Mouse (Mus musculus) thymus, postnatal 14 days (tissue): ENCODE results near the gene Sec61a1.

Experiments
- DNase-seq: peaks from one replicate; pipeline ENCODE4 v3.0.0; 2021

Sec61a1 gene

DNA sequence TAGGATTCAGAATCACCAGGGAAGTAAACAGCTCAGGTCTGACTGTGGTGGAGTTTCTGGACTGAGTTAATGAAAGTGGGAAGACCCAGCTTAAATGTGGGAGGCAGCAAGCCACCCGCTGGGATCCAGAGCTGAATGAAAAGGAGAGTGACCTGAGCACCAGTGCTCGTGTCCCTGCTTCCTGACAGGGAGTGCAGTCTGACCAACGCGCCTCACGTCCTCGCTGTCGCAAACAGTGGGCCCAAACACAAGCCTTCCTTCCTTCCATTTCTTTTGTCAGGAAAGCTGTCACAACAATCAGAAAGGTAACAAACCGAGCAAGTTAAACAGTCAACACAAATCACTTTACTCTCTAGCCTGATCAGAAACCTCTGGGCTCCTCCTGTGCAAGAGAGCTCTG, 2.7 kb downstream of the Sec61a1 start:
- no peak for DNase-seq

DNA sequence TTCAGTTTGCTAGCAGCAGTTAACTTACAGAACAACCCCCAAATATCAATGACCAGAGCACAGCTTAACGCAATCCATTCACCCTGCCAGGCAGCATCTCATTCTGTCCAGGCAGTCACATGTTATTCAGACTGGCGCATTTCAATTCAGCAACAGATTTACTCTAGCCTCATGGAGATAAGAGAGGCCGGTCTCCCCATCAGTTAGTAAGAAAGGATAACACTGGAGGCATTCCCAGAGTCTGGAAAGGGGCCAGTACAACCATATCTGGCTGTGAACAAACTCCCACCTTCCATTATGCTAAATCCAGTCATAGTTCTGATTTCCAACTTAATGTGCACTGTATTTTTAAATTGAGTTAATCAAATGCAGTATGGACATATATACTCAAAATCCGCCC, 4.2 kb downstream of the Sec61a1 start:
- DNase-seq = no peak

DNA sequence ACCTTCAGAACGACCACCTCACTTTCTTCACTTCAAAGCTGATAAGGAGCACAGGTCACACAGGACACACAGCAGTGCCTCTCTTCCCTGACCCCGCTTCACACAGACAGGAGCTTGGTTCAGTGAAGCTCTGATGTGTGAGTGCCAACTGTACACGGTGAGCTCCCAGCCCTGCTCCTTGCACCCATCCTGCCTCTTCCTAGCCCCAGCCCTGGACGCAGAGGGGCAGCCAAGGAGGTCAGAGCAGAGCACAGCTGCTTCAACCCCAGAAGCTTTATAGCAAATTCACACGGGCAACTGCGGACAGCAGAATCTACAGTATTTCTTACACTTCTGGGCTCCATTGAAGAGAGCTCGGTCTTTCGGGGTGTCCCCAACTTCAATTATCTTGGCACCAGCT, 4.7 kb downstream of the Sec61a1 start:
- DNase-seq = no peak

DNA sequence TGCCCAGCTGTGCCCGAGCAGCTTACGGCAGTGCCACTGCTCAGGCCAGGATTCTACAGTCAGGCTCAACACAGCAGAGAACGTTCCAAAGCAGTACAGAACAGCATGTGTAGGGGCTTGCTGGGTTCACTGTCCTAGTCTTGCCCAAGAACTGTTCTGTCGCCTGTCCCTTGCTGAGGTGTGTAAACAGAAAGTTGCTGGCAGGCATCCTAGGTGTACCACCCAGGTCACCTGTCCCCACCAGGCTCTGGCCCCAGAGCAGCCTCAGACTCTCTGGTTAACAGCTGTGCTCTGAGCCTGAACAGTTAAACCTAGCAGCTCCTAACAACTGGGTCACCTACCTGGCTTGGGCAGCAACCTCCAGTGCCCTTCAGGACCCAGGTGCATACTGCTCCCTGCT, 15.7 kb downstream of the Sec61a1 start:
- no peak for DNase-seq

- no peak for DNase-seq
Measured at GRCm38 (mm10) chr6:88502030-88502970, 16.4 kb downstream of the Sec61a1 start.

- DNase-seq = no peak
Measured at GRCm38 (mm10) chr6:88500405-88500767, 18.3 kb downstream of the Sec61a1 start.

DNA sequence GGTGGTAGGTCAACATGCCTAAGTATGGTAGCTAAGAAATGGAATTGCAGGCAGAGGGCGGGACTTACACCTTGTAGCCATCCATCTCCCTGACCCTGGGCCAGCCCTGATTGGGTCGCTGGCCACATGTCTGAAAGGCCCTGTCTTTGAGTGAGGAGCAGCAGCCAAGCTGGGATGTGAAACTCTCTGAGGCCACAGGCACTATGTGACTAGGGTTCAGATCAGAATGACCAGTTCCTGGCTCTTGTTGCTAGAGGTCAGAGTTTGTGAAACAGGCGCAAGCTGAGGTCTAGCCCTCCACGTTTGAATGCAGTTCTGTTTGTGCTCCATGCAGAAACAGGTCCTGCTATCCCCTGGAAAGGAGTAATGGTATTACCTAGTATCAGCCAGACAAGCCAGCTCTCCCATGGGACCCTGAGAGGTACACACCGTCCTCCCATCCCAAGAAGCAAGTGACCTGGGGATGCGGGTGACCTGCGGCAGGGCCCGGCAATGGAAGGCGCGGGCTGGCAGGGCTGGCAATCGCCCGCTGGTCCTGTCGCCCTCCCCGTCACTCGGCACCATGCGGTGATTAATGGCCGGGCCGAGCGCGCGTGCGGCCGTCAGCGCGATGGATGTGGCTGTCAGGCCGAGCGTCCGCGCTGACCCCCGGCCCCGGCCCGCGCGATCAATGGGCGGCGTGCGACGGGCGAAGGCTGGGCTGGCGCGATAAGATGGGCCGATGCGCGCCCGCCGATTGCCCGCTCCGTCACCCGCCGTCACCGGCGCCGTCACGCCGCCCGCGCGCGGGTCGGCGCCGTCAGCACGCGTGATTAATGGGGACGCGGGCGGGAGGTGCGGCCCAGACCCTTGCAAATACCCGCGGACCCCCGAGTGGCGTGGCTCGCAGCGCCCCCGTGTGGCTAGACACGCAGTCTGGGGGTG, 19.0 kb downstream of the Sec61a1 start:
- peak; percentile 59 for DNase-seq

- DNase-seq = no peak
Measured at GRCm38 (mm10) chr6:88493712-88494111, 25.0 kb downstream of the Sec61a1 start.

GRCm38 (mm10) chr6:88490629-88491354, 27.9 kb downstream of the Sec61a1 start:
- DNase-seq = no peak

DNA sequence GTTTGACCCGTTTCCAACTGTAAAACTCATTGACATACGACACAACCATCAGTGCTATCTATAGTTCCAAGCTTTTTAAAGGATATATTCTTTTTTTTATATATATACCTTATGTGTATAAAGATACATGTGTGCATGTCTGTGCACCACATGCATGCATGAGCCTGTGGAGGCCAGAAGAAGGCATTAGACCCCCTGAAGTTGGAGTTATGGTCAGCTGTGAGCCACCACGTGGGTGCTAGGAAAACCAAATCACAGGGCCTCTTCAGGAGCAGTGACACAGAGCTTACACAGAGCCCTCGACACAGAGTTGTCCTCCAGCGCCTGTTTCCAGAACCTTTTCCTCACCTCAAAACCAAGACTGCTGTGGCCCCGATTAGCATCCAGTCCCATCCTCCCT, 28.9 kb downstream of the Sec61a1 start:
- DNase-seq = no peak

GRCm38 (mm10) chr6:88489026-88489425, 29.7 kb downstream of the Sec61a1 start:
- DNase-seq = no peak

DNA sequence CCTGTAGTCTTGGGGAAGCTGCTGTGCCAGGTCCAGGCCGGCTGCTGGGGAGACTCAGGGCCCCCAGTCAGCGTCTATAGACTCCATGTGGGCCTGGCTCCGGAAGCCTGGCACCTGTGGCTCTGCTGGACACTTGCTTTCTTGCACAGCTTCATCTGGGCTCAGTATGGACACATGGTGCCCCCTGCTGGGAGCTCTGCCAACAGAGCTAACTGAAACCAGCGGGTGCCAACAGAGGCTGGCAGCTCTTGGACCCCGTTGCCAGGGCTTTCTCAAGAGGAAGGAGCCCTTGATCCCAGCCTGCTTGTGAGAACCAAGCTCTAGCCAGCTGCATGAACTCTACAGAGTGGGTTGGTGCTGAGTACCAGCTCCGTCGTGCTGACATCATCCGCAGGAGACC, 31.8 kb downstream of the Sec61a1 start:
- DNase-seq = peak; percentile 74

- no peak for DNase-seq
Measured at GRCm38 (mm10) chr6:88485378-88485777, 33.3 kb downstream of the Sec61a1 start.

DNA sequence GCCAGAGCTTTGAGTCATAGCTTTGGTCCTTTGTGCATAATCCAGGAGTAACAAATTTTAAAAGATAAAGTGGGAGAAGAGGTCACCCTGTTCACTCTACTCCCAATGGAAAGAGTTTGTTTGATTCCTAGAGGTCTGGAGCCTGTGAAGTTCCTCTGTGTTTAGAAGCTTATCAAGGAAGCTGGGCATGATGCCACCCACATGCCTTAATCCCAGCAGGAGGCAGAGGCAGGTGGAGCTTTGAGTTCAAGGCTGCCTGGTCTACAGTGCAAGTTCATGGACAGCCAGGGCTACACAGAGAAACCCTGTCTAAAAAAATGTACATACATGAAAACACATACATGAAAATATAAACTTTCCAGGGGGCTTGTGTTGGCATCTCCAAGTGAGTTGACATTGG, 34.8 kb downstream of the Sec61a1 start:
- no peak for DNase-seq

- no peak for DNase-seq
Measured at GRCm38 (mm10) chr6:88483111-88483510, 35.6 kb downstream of the Sec61a1 start.

DNA sequence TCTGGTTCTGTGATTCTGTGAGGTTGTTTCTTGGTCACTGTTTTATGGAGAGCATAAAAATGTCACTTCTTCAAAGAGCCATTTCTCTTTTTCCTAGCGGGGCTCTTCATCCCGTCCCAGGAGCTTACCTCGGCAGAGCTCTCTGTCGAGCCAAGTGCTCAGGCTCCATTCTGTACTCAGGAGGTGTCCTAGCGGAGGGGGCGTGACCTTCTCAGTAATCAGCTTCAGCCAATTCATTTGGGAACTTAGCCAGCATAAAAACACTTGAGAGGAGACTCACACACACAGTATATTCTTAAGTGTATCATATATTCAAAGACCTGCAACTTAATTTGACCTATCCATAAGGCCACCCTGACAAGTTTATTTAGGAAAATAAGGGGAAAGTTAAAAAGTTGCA, 38.3 kb downstream of the Sec61a1 start:
- DNase-seq = no peak

- DNase-seq = no peak
Measured at GRCm38 (mm10) chr6:88469878-88470277, 48.8 kb downstream of the Sec61a1 start.

- DNase-seq = peak; percentile 93
Measured at GRCm38 (mm10) chr6:88465181-88465920, 53.4 kb downstream of the Sec61a1 start, which contains the start of gene Ruvbl1. Gene Ruvbl1 (plus strand): TSS chr6:88465409.

GRCm38 (mm10) chr6:88454545-88454944, 64.2 kb downstream of the Sec61a1 start:
- no peak for DNase-seq
